Mouse (Mus musculus): ENCODE measurements around the gene Gabbr1. TPM values are rescaled to one million over a fixed set of nuclear protein-coding genes. Genes with fewer than 3 reads are reported as not detected.
A peak's percentile ranks its signal among the peaks of the same experiment; 100 is the strongest.

Gabbr1 gene
- 18.0 and 18.1 TPM in 2 replicates for polyA plus RNA-seq (2016; fragmentation: Nextera tagmentation; extraction: Ambion mirVana)

GRCm38 (mm10) chr17:37045611-37046311 lies at the start of gene Gabbr1:
Gene Gabbr1 (plus strand): TSS chr17:37045966.
- H3K4me3 ChIP-seq (replicated peaks) = peak within 1 kb of the TSS; percentile 82
- peak within 1 kb of the TSS; percentile 91 for H3K4me2 ChIP-seq
- WGBS = under 1% methylated on average over 53 of the region's 55 CpGs
- peaks cover 12% of the 10 kb centered on the region for H3K27me3 ChIP-seq
- H3K4me1 ChIP-seq (replicated peaks) = peaks cover 35% of the 10 kb centered on the region
- peak; percentile 61 for ATAC-seq (ENCODE audit: insufficient number of reproducible peaks, insufficient read depth, low FRiP score, low TSS enrichment, low read depth)
- no peaks in the 10 kb centered on the region for H3K36me3 ChIP-seq
- peak within 1 kb of the TSS; percentile 96 for H3K9ac ChIP-seq (replicated peaks)
- H3K9me3 ChIP-seq = no peaks in the 10 kb centered on the region
- peak within 1 kb of the TSS; percentile 88 for H3K27ac ChIP-seq

GRCm38 (mm10) chr17:36997033-36997735 lies 48.6 kb upstream of the Gabbr1 start:
- Histone ChIP-seq H3K9me3 (no peaks in the 10 kb centered on the region), H3K27ac (no peak overlapping the region), H3K9ac (replicated peaks) (no peak overlapping the region; the same call in 1 of the 2 replicates), H3K4me3 (replicated peaks) (no peak overlapping the region), H3K4me2 (no peak overlapping the region), H3K4me1 (replicated peaks) (no peaks in the 10 kb centered on the region), H3K36me3 (no peaks in the 10 kb centered on the region), H3K27me3 (no peaks in the 10 kb centered on the region)
- WGBS = 28% methylated on average over 7 of the region's 7 CpGs
- no peak for ATAC-seq (ENCODE audit: insufficient number of reproducible peaks, insufficient read depth, low FRiP score, low TSS enrichment, low read depth)

- Histone ChIP-seq H3K4me1 (replicated peaks) (no peaks in the 10 kb centered on the region), H3K4me2 (no peak overlapping the region), H3K27ac (no peak overlapping the region), H3K4me3 (replicated peaks) (no peak overlapping the region), H3K9me3 (no peaks in the 10 kb centered on the region), H3K27me3 (no peaks in the 10 kb centered on the region), H3K9ac (replicated peaks) (no peak overlapping the region), H3K36me3 (no peaks in the 10 kb centered on the region)
- 73% methylated on average over 2 of the region's 2 CpGs for WGBS
- no peak for ATAC-seq (ENCODE audit: insufficient number of reproducible peaks, insufficient read depth, low FRiP score, low TSS enrichment, low read depth)
Measured at GRCm38 (mm10) chr17:36998477-36998876, 47.3 kb upstream of the Gabbr1 start.

GRCm38 (mm10) chr17:37000863-37001262 lies 44.9 kb upstream of the Gabbr1 start, which contains the start of gene Zfp57:
Gene Zfp57 (plus strand): TSS chr17:37001163.
- H3K36me3 ChIP-seq = peaks cover 13% of the 10 kb centered on the region
- H3K4me2 ChIP-seq = peak within 1 kb of the TSS; percentile 63
- H3K9ac ChIP-seq (replicated peaks) = no peak within 1 kb of the TSS
- 91% methylated on average over 7 of the region's 7 CpGs for WGBS
- H3K4me1 ChIP-seq (replicated peaks) = no peaks in the 10 kb centered on the region
- no peak for ATAC-seq (ENCODE audit: insufficient number of reproducible peaks, insufficient read depth, low FRiP score, low TSS enrichment, low read depth)
- peak within 1 kb of the TSS; percentile 93 for H3K27ac ChIP-seq
- H3K9me3 ChIP-seq = no peaks in the 10 kb centered on the region
- H3K27me3 ChIP-seq = no peaks in the 10 kb centered on the region
- H3K4me3 ChIP-seq (replicated peaks) = peak within 1 kb of the TSS; percentile 72

GRCm38 (mm10) chr17:37002364-37003330 lies 43.1 kb upstream of the Gabbr1 start:
- Histone ChIP-seq H3K9me3 (no peaks in the 10 kb centered on the region), H3K4me3 (replicated peaks) (peak overlapping the region; percentile 72), H3K4me2 (peak overlapping the region; percentile 63), H3K36me3 (peaks cover 31% of the 10 kb centered on the region), H3K27me3 (no peaks in the 10 kb centered on the region), H3K9ac (replicated peaks) (peak overlapping the region; percentile 93), H3K27ac (peak overlapping the region; percentile 93), H3K4me1 (replicated peaks) (no peaks in the 10 kb centered on the region)
- under 1% methylated on average over 49 of the region's 49 CpGs for WGBS
- ATAC-seq (ENCODE audit: insufficient number of reproducible peaks, insufficient read depth, low FRiP score, low TSS enrichment, low read depth) = peak; percentile 92

- Histone ChIP-seq H3K27me3 (no peaks in the 10 kb centered on the region), H3K27ac (no peak overlapping the region)
Measured at GRCm38 (mm10) chr17:37003366-37003765, 42.4 kb upstream of the Gabbr1 start.

GRCm38 (mm10) chr17:37008161-37008560 lies 37.6 kb upstream of the Gabbr1 start:
- ATAC-seq (ENCODE audit: insufficient number of reproducible peaks, insufficient read depth, low FRiP score, low TSS enrichment, low read depth) = no peak
- WGBS = 91% methylated on average over 6 of the region's 6 CpGs
- Histone ChIP-seq H3K4me1 (replicated peaks) (no peaks in the 10 kb centered on the region), H3K9ac (replicated peaks) (no peak overlapping the region), H3K27me3 (no peaks in the 10 kb centered on the region), H3K4me3 (replicated peaks) (no peak overlapping the region), H3K27ac (no peak overlapping the region), H3K9me3 (no peaks in the 10 kb centered on the region), H3K4me2 (no peak overlapping the region), H3K36me3 (peaks cover 77% of the 10 kb centered on the region)

More at GRCm38 (mm10) chr17:37003366-37003765, 42.4 kb upstream of the Gabbr1 start:
- Histone ChIP-seq H3K4me3 (replicated peaks) (peak overlapping the region; percentile 72), H3K9me3 (no peaks in the 10 kb centered on the region), H3K9ac (replicated peaks) (peak overlapping the region; percentile 93), H3K4me1 (replicated peaks) (no peaks in the 10 kb centered on the region), H3K36me3 (peaks cover 38% of the 10 kb centered on the region), H3K4me2 (peak overlapping the region; percentile 63)
- ATAC-seq (ENCODE audit: insufficient number of reproducible peaks, insufficient read depth, low FRiP score, low TSS enrichment, low read depth) = 0 out of 2 replicates have a peak, but pooled peaks have one; percentile 3
- 52% methylated on average over 4 of the region's 4 CpGs for WGBS

GRCm38 (mm10) chr17:37009460-37010042 lies 36.2 kb upstream of the Gabbr1 start:
- H3K27me3 ChIP-seq = no peaks in the 10 kb centered on the region
- no peak overlapping the region for H3K27ac ChIP-seq
- H3K4me3 ChIP-seq (replicated peaks) = no peak overlapping the region
- H3K36me3 ChIP-seq = peaks cover 77% of the 10 kb centered on the region
- H3K4me1 ChIP-seq (replicated peaks) = no peaks in the 10 kb centered on the region
- H3K9me3 ChIP-seq = no peaks in the 10 kb centered on the region
- ATAC-seq (ENCODE audit: insufficient number of reproducible peaks, insufficient read depth, low FRiP score, low TSS enrichment, low read depth) = no peak
- 95% methylated on average over 17 of the region's 17 CpGs for WGBS
- H3K9ac ChIP-seq (replicated peaks) = no peak overlapping the region
- no peak overlapping the region for H3K4me2 ChIP-seq

GRCm38 (mm10) chr17:37011719-37012118 lies 34.0 kb upstream of the Gabbr1 start:
- Histone ChIP-seq H3K9me3 (no peaks in the 10 kb centered on the region), H3K4me3 (replicated peaks) (no peak overlapping the region), H3K4me1 (replicated peaks) (no peaks in the 10 kb centered on the region), H3K36me3 (peaks cover 55% of the 10 kb centered on the region), H3K4me2 (no peak overlapping the region), H3K27me3 (no peaks in the 10 kb centered on the region), H3K9ac (replicated peaks) (no peak overlapping the region), H3K27ac (no peak overlapping the region)
- 77% methylated on average over 3 of the region's 3 CpGs for WGBS
- ATAC-seq (ENCODE audit: insufficient number of reproducible peaks, insufficient read depth, low FRiP score, low TSS enrichment, low read depth) = no peak

- Histone ChIP-seq H3K36me3 (peaks cover 51% of the 10 kb centered on the region), H3K27me3 (no peaks in the 10 kb centered on the region)
- ATAC-seq (ENCODE audit: insufficient number of reproducible peaks, insufficient read depth, low FRiP score, low TSS enrichment, low read depth) = no peak
Measured at GRCm38 (mm10) chr17:37012141-37012540, 33.6 kb upstream of the Gabbr1 start.

More at GRCm38 (mm10) chr17:37012141-37012540, 33.6 kb upstream of the Gabbr1 start:
- Histone ChIP-seq H3K4me3 (replicated peaks) (no peak overlapping the region), H3K4me2 (no peak overlapping the region), H3K9ac (replicated peaks) (no peak overlapping the region), H3K4me1 (replicated peaks) (no peaks in the 10 kb centered on the region), H3K27ac (no peak overlapping the region), H3K9me3 (no peaks in the 10 kb centered on the region)
- 65% methylated on average over 5 of the region's 5 CpGs for WGBS

Data from limb, embryonic 12.5 days (tissue).